Mouse (Mus musculus): ENCODE measurements around the gene Usp38. TPM values are rescaled to one million over a fixed set of nuclear protein-coding genes. Genes with fewer than 3 reads are reported as not detected.
"Not testable (repeated sequence)": the region's sequence is repeated elsewhere in the genome, so short reads cannot be mapped to it uniquely, and the experiment has no call there.

The Usp38 gene
- total RNA-seq (2015; ENCODE audit: low replicate concordance) (9.4 and 15.6 TPM in 2 replicates), total RNA-seq (2017; ENCODE audit: low replicate concordance) (8.3 and 11.2 TPM in 2 replicates)

- ATAC-seq (replicated peaks; ENCODE audit: low FRiP score, poor library complexity, severe bottlenecking), result peak; percentile 92
Observed at GRCm38 (mm10) chr8:81014789-81015699, at the start of gene Usp38. Gene Usp38, minus strand, starts transcription at chr8:81014928.

GRCm38 (mm10) chr8:81062566-81062965 is 47.8 kb upstream of the Usp38 start:
- ATAC-seq (replicated peaks; ENCODE audit: low FRiP score, poor library complexity, severe bottlenecking), result no peak

- no peak for ATAC-seq (replicated peaks; ENCODE audit: low FRiP score, poor library complexity, severe bottlenecking)
Observed at GRCm38 (mm10) chr8:81061950-81062349, 47.2 kb upstream of the Usp38 start.

DNA sequence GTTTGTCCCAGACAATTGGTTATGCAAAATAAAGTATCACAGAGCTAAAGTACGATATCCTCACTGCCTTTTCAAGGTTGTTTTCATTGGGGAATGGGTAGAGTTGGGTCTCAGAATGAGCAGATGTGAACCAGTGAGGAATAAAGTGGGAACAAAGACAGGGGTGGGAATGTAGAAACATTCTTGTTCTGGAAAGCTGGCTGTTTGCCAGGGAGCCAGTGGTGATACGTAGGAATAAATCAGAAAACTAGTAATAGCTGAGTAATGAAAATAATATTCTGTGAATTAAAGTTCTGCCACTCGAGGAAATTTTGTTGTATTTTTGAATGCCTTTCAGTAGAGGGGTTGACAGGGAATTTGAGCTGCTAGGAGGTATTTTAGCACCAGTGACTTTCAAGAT is 29.5 kb upstream of the Usp38 start:
- ATAC-seq (replicated peaks; ENCODE audit: low FRiP score, poor library complexity, severe bottlenecking), result no peak

DNA sequence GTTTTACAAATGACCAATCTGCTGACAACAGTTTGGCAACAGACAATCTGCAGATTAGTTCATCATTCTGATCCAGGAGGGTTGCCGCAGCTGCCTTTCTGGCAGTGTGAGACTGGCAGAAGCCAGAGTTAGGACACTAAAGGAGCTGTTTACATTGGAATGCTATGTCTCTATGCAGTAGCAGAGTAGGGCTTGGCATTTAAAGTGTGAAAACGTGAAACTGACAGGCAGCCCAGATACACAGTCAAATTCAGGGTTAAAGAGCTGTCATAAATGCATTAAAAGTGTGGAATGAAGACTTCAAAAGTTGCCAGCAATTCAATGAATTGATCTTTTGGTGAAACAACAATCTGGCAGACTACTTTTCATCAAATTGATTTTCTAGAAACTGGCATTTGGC is 13.3 kb upstream of the Usp38 start:
- ATAC-seq (replicated peaks; ENCODE audit: low FRiP score, poor library complexity, severe bottlenecking), result no peak

GRCm38 (mm10) chr8:81017548-81017947 is 2.8 kb upstream of the Usp38 start:
- not testable (repeated sequence) for ATAC-seq (replicated peaks; ENCODE audit: low FRiP score, poor library complexity, severe bottlenecking)

GRCm38 (mm10) chr8:81013811-81014530 is 757 bp downstream of the Usp38 start:
- peak; percentile 32 for ATAC-seq (replicated peaks; ENCODE audit: low FRiP score, poor library complexity, severe bottlenecking)

- ATAC-seq (replicated peaks; ENCODE audit: low FRiP score, poor library complexity, severe bottlenecking), result no peak
Observed at GRCm38 (mm10) chr8:81012699-81013098, 2.0 kb downstream of the Usp38 start.

DNA sequence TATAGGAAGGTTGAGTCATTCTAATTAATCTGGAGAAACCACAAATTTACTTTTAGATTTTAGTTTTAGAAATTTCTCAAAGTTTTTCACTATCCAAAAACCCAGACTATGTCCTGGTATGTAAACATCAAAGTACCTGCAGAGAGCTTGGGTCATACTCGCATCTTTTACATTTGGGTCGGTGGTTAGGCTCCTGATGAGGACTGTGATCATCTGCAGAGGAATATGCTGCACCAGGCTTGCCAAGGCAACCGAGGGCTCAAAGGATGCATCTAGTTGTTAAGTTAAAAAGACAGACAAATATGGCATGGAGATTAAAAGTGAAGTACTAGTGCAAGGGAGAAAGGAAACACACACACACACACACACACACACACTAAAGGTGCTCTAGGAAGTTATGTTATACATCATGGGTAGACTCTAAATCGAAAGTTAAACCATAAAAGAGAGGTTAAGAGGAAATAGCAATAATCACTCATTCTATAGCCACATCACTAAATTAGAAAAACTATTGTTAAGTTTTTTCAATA is 2.6 kb downstream of the Usp38 start:
- ATAC-seq (replicated peaks; ENCODE audit: low FRiP score, poor library complexity, severe bottlenecking), result no peak

- no peak for ATAC-seq (replicated peaks; ENCODE audit: low FRiP score, poor library complexity, severe bottlenecking)
Observed at GRCm38 (mm10) chr8:81010386-81010785, 4.3 kb downstream of the Usp38 start.

DNA sequence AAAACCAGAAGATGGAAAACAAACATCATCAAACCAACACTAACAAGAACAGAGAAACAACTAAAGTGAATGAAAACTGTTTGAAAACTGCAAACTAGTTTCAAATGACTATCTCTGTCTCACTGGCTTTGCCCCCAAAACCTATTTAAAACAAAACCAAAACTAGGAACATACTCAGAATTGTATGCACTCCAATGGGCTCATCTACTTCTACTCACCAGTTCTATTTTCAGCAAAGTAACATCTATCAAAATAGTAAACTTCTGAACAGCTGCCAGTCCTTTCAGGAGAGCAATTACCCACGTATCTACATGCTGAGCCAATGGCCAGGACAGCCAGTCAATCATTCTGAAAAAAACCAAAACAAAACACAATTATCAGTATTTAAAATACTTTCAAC is 9.6 kb downstream of the Usp38 start:
- no peak for ATAC-seq (replicated peaks; ENCODE audit: low FRiP score, poor library complexity, severe bottlenecking)

GRCm38 (mm10) chr8:80996632-80997031 is 18.1 kb downstream of the Usp38 start:
- no peak for ATAC-seq (replicated peaks; ENCODE audit: low FRiP score, poor library complexity, severe bottlenecking)

DNA sequence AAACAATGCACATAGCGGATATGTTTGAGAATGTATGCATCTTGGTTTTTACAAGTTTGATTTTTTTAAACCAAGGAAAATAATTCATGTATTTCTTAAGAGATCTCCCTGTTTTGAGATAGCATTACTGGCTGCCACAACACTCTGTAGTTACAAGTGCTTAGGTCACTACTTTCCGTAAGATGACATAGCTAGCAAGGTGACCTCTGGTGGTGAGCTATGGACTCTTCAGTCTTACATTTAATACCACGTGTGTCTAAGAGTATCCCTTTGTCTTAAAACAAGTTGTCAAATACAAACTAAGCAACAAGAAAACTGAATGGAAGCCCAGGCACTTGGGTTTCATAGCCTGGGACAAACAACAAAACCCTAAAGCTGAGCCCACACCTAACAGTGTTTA is 22.8 kb downstream of the Usp38 start:
- no peak for ATAC-seq (replicated peaks; ENCODE audit: low FRiP score, poor library complexity, severe bottlenecking)

DNA sequence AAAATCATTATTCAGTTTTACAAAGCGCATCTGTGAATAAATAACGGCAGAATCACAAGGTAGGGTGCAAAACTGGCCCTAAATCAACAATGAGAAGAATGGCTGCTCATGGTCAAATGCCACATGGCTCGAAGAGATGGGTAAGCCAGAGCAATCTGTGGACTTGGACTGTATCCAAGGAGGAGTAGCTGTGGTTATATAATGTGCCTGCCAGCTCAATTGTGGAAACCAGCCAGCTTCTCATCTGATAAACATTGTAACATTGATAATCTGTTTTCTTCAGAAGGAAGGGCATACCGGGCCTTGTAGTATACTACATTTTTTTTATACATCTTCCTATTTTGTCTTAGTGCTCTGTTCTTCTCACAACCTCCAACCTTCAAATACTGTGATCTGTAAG is 31.9 kb downstream of the Usp38 start:
- ATAC-seq (replicated peaks; ENCODE audit: low FRiP score, poor library complexity, severe bottlenecking), result no peak

DNA sequence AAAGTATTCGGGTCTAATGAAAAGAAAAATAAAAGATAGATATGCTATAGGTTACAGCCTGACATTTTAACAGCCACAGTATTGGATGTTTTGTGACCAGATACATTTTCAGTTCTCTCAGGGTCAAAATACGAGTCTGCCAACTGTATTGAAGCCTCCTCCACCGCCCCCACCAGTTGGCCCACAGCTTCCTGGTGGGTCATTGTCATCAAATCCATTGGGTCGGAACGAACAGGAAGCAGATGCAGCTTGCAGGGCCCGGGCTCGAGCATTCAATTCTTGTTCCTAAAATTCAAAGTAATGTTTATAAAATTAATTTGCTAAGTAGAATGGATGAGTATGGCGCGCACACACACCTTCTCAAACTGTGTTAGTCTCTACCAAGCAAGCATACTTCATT is 33.0 kb downstream of the Usp38 start:
- ATAC-seq (replicated peaks; ENCODE audit: low FRiP score, poor library complexity, severe bottlenecking), result no peak

GRCm38 (mm10) chr8:80980063-80980462 is 34.7 kb downstream of the Usp38 start:
- ATAC-seq (replicated peaks; ENCODE audit: low FRiP score, poor library complexity, severe bottlenecking), result no peak

DNA sequence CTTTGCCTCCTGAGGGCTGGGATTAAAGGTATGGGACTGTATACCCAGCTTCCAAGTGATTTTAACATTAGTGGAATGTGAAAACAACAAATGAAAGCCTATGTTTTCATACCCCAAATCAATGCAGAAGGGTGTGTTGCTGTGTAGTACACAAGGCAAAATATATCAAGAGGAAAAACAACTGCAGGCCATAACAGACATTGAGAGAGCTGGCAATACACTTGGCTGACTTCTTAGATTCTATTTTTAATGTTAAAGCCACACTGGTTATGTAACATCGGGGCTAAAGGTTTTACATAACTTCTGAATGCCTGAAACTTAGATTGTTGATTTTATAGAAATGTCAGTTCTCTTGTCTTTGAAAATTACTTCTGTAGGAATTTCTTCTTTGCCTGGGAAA is 37.5 kb downstream of the Usp38 start:
- no peak for ATAC-seq (replicated peaks; ENCODE audit: low FRiP score, poor library complexity, severe bottlenecking)

GRCm38 (mm10) chr8:80971150-80971549 is 43.6 kb downstream of the Usp38 start:
- no peak for ATAC-seq (replicated peaks; ENCODE audit: low FRiP score, poor library complexity, severe bottlenecking)

DNA sequence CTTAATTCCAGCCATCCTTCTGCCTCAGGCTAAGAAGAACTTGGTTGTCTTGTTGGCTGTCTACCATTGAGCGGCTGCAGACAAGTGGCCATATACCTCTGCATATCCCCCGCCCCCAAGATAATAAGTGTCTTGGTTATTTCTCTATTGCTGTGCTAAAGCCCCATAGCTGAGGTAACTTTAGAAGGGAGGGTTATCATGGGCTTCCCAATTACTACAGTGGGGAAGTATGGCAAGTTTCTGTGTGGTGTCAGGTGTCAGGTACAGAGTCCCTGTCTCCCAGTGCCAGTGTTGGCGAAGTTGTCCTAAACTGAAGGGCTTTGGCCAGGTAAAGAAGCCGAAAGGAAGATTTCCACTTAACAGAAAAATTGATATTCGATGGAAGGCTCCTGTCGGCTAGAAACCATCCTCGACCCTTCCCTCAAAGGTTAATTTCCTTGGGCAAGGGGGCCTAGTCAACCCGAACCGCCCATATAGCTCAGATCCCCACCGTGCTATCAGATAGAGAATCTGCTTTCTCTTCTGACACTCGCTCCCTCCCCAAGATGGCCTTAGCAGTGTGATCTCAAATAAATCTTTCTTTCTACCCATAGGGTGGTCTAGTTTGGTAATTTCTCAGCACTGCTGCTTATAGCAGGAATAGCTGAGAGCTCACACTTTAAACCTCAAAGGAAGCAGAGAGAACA is 44.6 kb downstream of the Usp38 start:
- no peak for ATAC-seq (replicated peaks; ENCODE audit: low FRiP score, poor library complexity, severe bottlenecking)

GRCm38 (mm10) chr8:80969423-80969822 is 45.3 kb downstream of the Usp38 start:
- ATAC-seq (replicated peaks; ENCODE audit: low FRiP score, poor library complexity, severe bottlenecking), result no peak
